Mouse (Mus musculus) adrenal gland, adult 2 months (tissue): ENCODE results near the gene Klf16. TPM values are rescaled to one million over a fixed set of nuclear protein-coding genes. Genes with fewer than 3 reads are reported as not detected.

Source experiments
- DNase-seq: peaks from one replicate; pipeline ENCODE4 v3.0.0; 2021
- microRNA-seq, 2 experiments: library from miRNA; unstranded; fragments of <30 nt; microRNA quantifications; one replicate each; pipeline ENCODE4 v1.2.0; 2021
- polyA plus RNA-seq: library from polyadenylated mRNA; depleted of rRNA; stranded (reverse); fragments of >200 nt; gene quantifications from 2 replicates; pipeline ENCODE4 v1.2.3, GENCODE M21; 2012; rRNA removed
- total RNA-seq, 2 experiments: library from RNA; stranded (reverse); gene quantifications; 2 replicates each; pipeline ENCODE4 v1.2.3; 2021

Klf16 gene
- total and polyA plus RNA-seq, 3 experiments, result 9.6 to 39.5 (median 10.6) TPM

DNA sequence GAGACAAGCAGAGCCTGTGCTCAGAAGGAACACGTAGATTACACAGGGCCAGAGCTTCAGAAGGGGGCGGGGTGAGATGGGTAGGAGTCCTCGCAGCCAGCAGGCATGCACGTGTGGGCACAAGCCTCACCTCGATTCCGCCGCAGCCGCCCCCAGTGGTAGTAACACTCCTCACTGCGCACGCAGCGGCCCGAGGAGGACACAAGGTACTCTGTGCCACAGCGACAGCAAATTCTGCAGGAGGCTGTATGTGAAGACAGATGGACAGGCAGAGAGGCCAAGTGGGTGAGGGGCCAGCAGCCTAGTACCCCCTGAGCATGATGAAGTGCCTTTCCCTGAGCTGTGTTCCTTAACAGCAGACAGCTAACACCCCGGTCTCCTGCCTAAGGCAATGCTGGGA, 33.2 kb downstream of the Klf16 start:
- no peak for DNase-seq

DNA sequence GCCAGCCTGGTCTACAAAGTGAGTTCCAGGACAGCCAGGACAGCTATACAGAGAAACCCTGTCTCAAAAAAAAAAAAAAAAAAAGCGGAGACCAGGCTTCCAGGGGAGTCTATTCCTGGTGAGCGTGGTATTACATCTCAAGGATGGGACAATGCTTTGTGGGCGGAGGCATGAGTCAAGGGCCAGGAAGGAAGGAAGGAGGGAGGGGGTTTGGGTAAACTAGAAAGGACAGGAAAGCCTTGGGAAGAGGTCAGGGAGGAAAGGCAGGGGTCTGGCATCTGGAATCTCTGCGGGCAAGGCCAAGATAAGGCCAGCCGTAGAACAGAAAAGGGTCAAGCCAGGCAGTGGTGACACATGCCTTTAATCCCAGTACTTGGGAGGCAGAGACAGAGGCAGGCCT, 37.6 kb downstream of the Klf16 start:
- DNase-seq, result peak; percentile 81

GRCm38 (mm10) chr10:80538710-80539394, 38.3 kb downstream of the Klf16 start, which contains the start of gene Atp8b3:
Gene Atp8b3, minus strand, starts transcription at chr10:80539124.
- peak; percentile 96 for DNase-seq

DNA sequence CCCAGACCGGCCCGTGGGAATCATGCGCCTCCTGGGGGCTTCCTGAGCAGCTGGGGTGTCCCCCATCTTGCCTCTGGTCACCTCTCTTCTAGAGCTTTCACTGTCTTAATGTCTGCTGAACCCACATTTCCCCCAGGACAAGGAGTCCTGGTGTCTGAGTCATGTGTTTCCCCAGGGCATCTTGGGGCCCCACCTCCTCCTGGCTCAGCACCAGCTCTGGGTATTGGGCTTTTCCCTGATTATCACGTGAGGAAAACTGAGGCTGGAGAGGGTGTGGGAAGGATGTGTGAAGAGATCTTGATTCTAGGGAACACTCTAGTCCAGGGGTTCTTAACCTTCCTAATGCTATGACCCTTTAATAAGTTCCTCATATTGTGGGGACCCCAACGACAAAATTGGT, 38.9 kb downstream of the Klf16 start:
- peak; percentile 74 for DNase-seq

- no peak for DNase-seq
Observed at GRCm38 (mm10) chr10:80535711-80536110, 41.4 kb downstream of the Klf16 start.

DNA sequence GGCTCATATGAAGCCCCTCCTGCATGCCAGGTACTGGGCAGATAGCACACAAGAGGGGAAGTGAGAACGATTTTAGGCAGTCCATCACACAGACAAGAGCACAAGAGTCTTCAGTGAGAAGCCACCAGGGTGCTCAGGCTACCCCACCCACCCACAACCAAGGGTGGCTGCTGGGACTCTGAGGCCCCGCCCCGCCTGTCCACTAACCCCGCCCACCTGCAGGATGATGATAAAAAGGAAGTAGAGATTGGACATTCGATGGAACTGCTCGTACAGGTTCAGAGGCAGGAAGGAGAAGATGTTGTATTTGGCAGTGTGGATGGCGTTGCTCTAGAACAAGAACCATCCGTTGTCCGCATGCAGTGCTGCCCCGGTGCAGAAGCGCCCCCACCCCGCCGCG, 42.0 kb downstream of the Klf16 start:
- DNase-seq, result no peak

DNA sequence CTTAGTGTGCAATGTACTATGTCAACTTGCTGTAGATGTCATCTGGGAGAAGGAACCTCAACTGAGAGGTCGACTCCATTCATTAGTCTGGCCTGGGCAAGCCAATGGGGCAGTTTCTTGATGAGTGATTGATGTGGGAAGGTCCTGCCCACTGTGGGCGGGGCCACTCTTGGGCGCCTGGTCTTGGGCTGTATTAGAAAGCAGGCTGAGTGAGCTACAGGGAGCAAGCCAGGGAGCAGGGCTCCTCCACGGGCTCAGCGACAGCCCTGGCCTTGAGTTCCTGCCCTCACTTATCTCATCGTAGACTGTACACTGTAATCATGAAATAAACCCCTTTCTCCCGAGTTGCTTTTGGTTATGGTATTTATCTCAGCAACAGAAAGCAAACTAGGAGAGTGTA, 43.4 kb downstream of the Klf16 start:
- DNase-seq, result peak; percentile 69

DNA sequence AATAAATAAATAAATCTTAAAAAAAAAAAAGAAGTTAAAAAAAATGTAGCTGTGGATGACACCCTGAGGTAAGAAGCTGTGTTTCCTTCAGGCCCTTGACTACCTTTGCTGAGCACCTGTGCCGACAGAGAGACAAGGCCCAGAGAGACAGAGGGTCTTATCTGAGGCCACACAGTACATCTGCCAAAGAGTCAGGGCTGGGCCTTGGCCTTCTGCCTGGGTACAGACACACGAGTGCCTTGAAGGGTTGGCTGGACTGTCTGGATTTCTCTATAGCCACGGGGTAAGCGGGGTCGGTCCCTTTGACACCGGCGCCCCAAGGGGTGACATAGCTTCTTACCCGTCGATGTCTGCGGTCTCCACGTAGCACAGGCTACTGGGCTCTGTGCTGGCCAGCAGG, 44.3 kb downstream of the Klf16 start:
- DNase-seq, result no peak

DNA sequence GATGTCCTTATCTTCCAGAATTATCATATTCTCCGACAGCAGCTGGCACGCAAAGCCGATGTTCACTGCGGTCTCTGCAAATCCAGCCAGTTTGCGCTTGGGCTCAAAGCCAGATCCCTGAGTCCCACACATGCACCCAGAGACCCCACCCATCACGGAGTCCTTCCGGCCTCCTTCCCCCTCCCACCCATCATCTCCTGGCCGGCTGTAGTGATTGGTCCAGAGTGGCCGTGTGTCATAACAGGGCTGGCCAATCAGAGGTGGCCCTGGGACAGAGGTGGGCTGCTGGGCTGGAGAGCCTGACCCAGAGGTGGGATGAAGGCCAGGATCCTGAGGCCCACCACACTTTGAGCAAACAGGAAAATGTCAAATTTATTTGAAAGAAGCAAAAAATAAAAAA, 50.9 kb downstream of the Klf16 start:
- DNase-seq, result no peak

DNA sequence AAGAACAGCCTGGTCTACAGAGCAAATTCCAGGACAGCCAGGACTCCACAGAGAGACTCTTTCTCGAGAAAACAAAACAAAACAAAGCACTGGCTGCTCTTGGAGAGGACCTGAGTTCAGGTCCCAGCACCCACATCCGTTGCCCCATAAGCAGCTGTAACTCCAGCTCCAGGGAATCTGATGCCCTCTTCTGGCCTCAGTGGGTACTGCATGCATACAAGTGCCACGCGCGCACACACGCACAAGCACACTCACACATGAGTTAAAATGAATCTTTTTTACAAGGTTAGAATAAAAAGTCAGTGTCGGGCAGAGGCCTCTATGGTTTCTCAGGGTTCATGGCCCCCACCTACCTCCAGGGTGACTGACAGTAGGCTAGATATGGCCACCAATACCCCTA, 53.8 kb downstream of the Klf16 start:
- DNase-seq, result no peak

- DNase-seq, result no peak
Observed at GRCm38 (mm10) chr10:80519287-80519686, 57.8 kb downstream of the Klf16 start.

Small RNA genes lying within 50 kb of the gene (microRNA-seq; reads per million reads assigned to microRNA genes)
- gene Mir6912, result 1.5 to 3.3 reads per million in 2 experiments

Other genes with a start within 250 kb of the Klf16 start
- gene Pcsk4, start 247.8 kb downstream of the Klf16 start, total RNA-seq, result 1 to 10 TPM; 1.8 to 3.4 TPM
- 15.9 and 19.6 TPM in 2 replicates for gene Pcsk4, start 247.8 kb downstream of the Klf16 start, polyA plus RNA-seq
- gene Reep6, start 247.4 kb downstream of the Klf16 start, total RNA-seq, result 10 to 100 TPM; 11.1 to 15.6 TPM
- gene Reep6, start 247.4 kb downstream of the Klf16 start, polyA plus RNA-seq, result 11.3 and 15.7 TPM in 2 replicates
- 10 to 100 TPM in 1 of 2 experiments, 1 to 10 TPM in 1; 8.0 to 10.3 TPM for gene Adamtsl5, start 228.9 kb downstream of the Klf16 start, total RNA-seq
- gene Adamtsl5, start 228.9 kb downstream of the Klf16 start, polyA plus RNA-seq, result 35.1 and 41.5 TPM in 2 replicates
- gene Plk5, start 220.9 kb downstream of the Klf16 start, total RNA-seq, result under 1 TPM; 0.14 to 0.45 TPM
- gene Plk5, start 220.9 kb downstream of the Klf16 start, polyA plus RNA-seq, result 1.5 and 2.6 TPM in 2 replicates
- 10 to 100 TPM; 19.2 to 19.5 TPM for gene Mex3d, start 189.7 kb downstream of the Klf16 start, total RNA-seq
- gene Mex3d, start 189.7 kb downstream of the Klf16 start, polyA plus RNA-seq, result 60.7 and 61.5 TPM in 2 replicates
- gene Mbd3, start 177.8 kb downstream of the Klf16 start, total RNA-seq, result 100 to 1,000 TPM; 125 to 146 TPM
- 158 and 165 TPM in 2 replicates for gene Mbd3, start 177.8 kb downstream of the Klf16 start, polyA plus RNA-seq
- 1,000 to 10,000 TPM in 1 of 2 experiments, 100 to 1,000 TPM in 1; 714 to 1,027 TPM for gene Uqcr11, start 170.5 kb downstream of the Klf16 start, total RNA-seq
- gene Uqcr11, start 170.5 kb downstream of the Klf16 start, polyA plus RNA-seq, result 2,955 and 2,958 TPM in 2 replicates
- gene Tcf3, start 143.7 kb downstream of the Klf16 start, total RNA-seq, result 10 to 100 TPM; 46.6 to 55.4 TPM
- gene Tcf3, start 143.7 kb downstream of the Klf16 start, polyA plus RNA-seq, result 148 and 152 TPM in 2 replicates
- gene Onecut3, start 82.5 kb downstream of the Klf16 start, total RNA-seq, result not detected
- gene Onecut3, start 82.5 kb downstream of the Klf16 start, polyA plus RNA-seq, result not detected in 2 replicates
- 1 to 10 TPM in 1 of 2 experiments, under 1 TPM in 1; 0.52 to 1.1 TPM for gene Atp8b3, start 38.2 kb downstream of the Klf16 start, total RNA-seq
- 0.16 and 0.21 TPM in 2 replicates for gene Atp8b3, start 38.2 kb downstream of the Klf16 start, polyA plus RNA-seq
- gene Rexo1, start 15.8 kb downstream of the Klf16 start, total RNA-seq, result 10 to 100 TPM; 37.1 to 41.8 TPM
- 88.8 and 105 TPM in 2 replicates for gene Rexo1, start 15.8 kb downstream of the Klf16 start, polyA plus RNA-seq
- gene Abhd17a, start 13.0 kb upstream of the Klf16 start, total RNA-seq, result 100 to 1,000 TPM in 1 of 2 experiments, 10 to 100 TPM in 1; 86.5 to 104 TPM
- 613 and 625 TPM in 2 replicates for gene Abhd17a, start 13.0 kb upstream of the Klf16 start, polyA plus RNA-seq
- 10 to 100 TPM; 55.9 to 68.7 TPM for gene Scamp4, start 25.6 kb upstream of the Klf16 start, total RNA-seq
- gene Scamp4, start 25.6 kb upstream of the Klf16 start, polyA plus RNA-seq, result 161 and 190 TPM in 2 replicates
- 1 to 10 TPM; 2.0 to 4.0 TPM for gene Adat3, start 25.6 kb upstream of the Klf16 start, total RNA-seq
- gene Adat3, start 25.6 kb upstream of the Klf16 start, polyA plus RNA-seq, result 31.5 and 33.0 TPM in 2 replicates
- gene Gm49322, start 28.7 kb upstream of the Klf16 start, total RNA-seq, result 1 to 10 TPM; 1.3 to 1.4 TPM
- 2.2 and 2.3 TPM in 2 replicates for gene Gm49322, start 28.7 kb upstream of the Klf16 start, polyA plus RNA-seq
- gene Csnk1g2, start 45.5 kb upstream of the Klf16 start, total RNA-seq, result 100 to 1,000 TPM; 110 to 133 TPM
- 241 and 255 TPM in 2 replicates for gene Csnk1g2, start 45.5 kb upstream of the Klf16 start, polyA plus RNA-seq
- 10 to 100 TPM; 54.1 to 73.9 TPM for gene Btbd2, start 79.8 kb upstream of the Klf16 start, total RNA-seq
- 165 and 166 TPM in 2 replicates for gene Btbd2, start 79.8 kb upstream of the Klf16 start, polyA plus RNA-seq
- 100 to 1,000 TPM; 185 to 189 TPM for gene Mknk2, start 100.8 kb upstream of the Klf16 start, total RNA-seq
- 427 and 546 TPM in 2 replicates for gene Mknk2, start 100.8 kb upstream of the Klf16 start, polyA plus RNA-seq
- gene Mob3a, start 124.7 kb upstream of the Klf16 start, total RNA-seq, result 10 to 100 TPM; 18.0 to 19.4 TPM
- 22.5 and 27.1 TPM in 2 replicates for gene Mob3a, start 124.7 kb upstream of the Klf16 start, polyA plus RNA-seq
- gene Izumo4, start 124.9 kb upstream of the Klf16 start, total RNA-seq, result 10 to 100 TPM; 13.2 to 21.2 TPM
- gene Izumo4, start 124.9 kb upstream of the Klf16 start, polyA plus RNA-seq, result 73.3 and 74.3 TPM in 2 replicates
- 100 to 1,000 TPM in 1 of 2 experiments, 10 to 100 TPM in 1; 85.6 to 104 TPM for gene Ap3d1, start 164.9 kb upstream of the Klf16 start, total RNA-seq
- gene Ap3d1, start 164.9 kb upstream of the Klf16 start, polyA plus RNA-seq, result 98.1 and 131 TPM in 2 replicates
- gene Dot1l, start 177.9 kb upstream of the Klf16 start, total RNA-seq, result 10 to 100 TPM; 31.7 to 80.6 TPM
- gene Dot1l, start 177.9 kb upstream of the Klf16 start, polyA plus RNA-seq, result 109 and 170 TPM in 2 replicates
- 10 to 100 TPM; 53.6 to 58.7 TPM for gene Sf3a2, start 220.9 kb upstream of the Klf16 start, total RNA-seq
- 103 and 104 TPM in 2 replicates for gene Sf3a2, start 220.9 kb upstream of the Klf16 start, polyA plus RNA-seq
- 10 to 100 TPM; 72.2 to 83.6 TPM for gene Plekhj1, start 221.3 kb upstream of the Klf16 start, total RNA-seq
- 81.1 and 102 TPM in 2 replicates for gene Plekhj1, start 221.3 kb upstream of the Klf16 start, polyA plus RNA-seq
- gene Amh, start 227.9 kb upstream of the Klf16 start, total RNA-seq, result under 1 TPM; 0.73 to 0.95 TPM
- 1.7 and 2.1 TPM in 2 replicates for gene Amh, start 227.9 kb upstream of the Klf16 start, polyA plus RNA-seq
- gene Jsrp1, start 236.2 kb upstream of the Klf16 start, total RNA-seq, result 10 to 100 TPM in 1 of 2 experiments, 1 to 10 TPM in 1; 2.3 to 18.5 TPM
- 4.2 and 4.9 TPM in 2 replicates for gene Jsrp1, start 236.2 kb upstream of the Klf16 start, polyA plus RNA-seq
- 100 to 1,000 TPM; 780 to 923 TPM for gene Oaz1, start 249.3 kb upstream of the Klf16 start, total RNA-seq
- 1,168 and 1,414 TPM in 2 replicates for gene Oaz1, start 249.3 kb upstream of the Klf16 start, polyA plus RNA-seq